Mouse (Mus musculus) G1E (cell line): ENCODE results near the gene Ap2b1.

Experiments used
- CTCF ChIP-seq: IDR thresholded peaks from 2 replicates; pipeline ENCODE4 v1.5.1; 2012; ENCODE audit warnings: low read depth, low read length, inconsistent platforms, mixed read lengths
- GATA2 ChIP-seq: IDR thresholded peaks from 2 replicates; pipeline ENCODE4 v1.6.1; 2012; ENCODE audit warnings: low read depth, low read length, inconsistent platforms, borderline replicate concordance
- TAL1 ChIP-seq: conservative IDR thresholded peaks from 2 replicates; pipeline ENCODE4 v1.6.1; 2012; ENCODE audit warnings: low read depth, low read length, inconsistent platforms, mixed read lengths

GRCm38 (mm10) chr11:83408242-83408641 is 109.4 kb downstream of the Ap2b1 start:
- TF ChIP-seq CTCF, result no peak
- TF ChIP-seq TAL1, result no peak
- TF ChIP-seq GATA2, result no peak
